In the genomic region with DNA sequence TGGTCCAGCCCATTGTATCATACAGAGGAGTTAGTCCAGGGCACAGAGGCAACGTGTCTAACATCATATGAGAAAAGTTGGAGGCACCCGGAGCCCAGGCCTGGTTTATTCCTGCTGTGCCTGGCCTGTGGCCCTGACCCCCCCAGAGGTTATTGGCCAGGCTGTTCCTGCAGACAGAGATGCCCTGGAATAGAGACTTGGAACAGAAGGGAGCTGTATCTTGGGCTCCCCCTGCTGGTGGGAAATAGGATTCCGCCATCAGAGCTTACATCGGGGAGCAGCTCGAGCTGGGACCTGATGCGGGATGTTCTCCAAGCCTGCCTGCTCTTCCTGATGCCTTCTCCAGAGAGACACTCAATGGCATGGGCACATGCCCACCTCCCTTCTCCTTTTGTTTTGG, we compare ENCODE assay signal across 8 mouse cellular contexts. TPM values are rescaled to one million over a fixed set of nuclear protein-coding genes. Genes with fewer than 3 reads are reported as not detected.
A peak's percentile ranks its signal among the peaks of the same experiment; 100 is the strongest.
DNase-seq lines count a peak whose midpoint lies in the region; ATAC-seq lines count a peak whose summit lies in the region.

No protein-coding gene starts in this region.

- H3K27me3 ChIP-seq in forebrain, embryonic 15.5 days, result peaks cover 9% of the 10 kb centered on the region

- no peak overlapping the region for H3K4me3 ChIP-seq in forebrain, embryonic 15.5 days

- 2% methylated on average over 6 of the region's 6 CpGs for WGBS in forebrain, embryonic 15.5 days

- H3K9ac ChIP-seq in forebrain, embryonic 15.5 days (replicated peaks), result no peak overlapping the region

- 0 out of 2 replicates have a peak, but pooled peaks have one; percentile 17 for ATAC-seq in forebrain, embryonic 15.5 days (replicated peaks)
- ATAC-seq in hematopoietic stem cell, adult 5-6 weeks (replicated peaks in 1 of 2; ENCODE audit: insufficient read depth in 1 of 2, low FRiP score in 2 of 2, low TSS enrichment in 1 of 2, low read depth in 1 of 2, poor library complexity in 2 of 2, severe bottlenecking in 2 of 2), result peak; percentile 53 to 58; a peak in 3 of 4 replicates

- no peaks in the 10 kb centered on the region for H3K9me3 ChIP-seq in forebrain, embryonic 15.5 days

- H3K4me1 ChIP-seq in forebrain, embryonic 15.5 days, result peaks cover 13% of the 10 kb centered on the region

- DNase-seq in Muller cell, postnatal 12 days (ENCODE audit: inconsistent ontology term), result peak; percentile 82
- peak; percentile 88 for DNase-seq in cerebellum, adult 11-12 months
- peak; percentile 84 to 93 for DNase-seq in layer of hippocampus, postnatal 25 days (ENCODE audit: extremely low spot score in 1 of 2, low spot score in 1 of 2)
- DNase-seq in lung, postnatal 14 days, result peak; percentile 91
- DNase-seq in right cerebral cortex, postnatal 14 days, result peak; percentile 85
- peak; percentile 84 for DNase-seq in urinary bladder, postnatal 25 days (ENCODE audit: low spot score)

- no peaks in the 10 kb centered on the region for H3K36me3 ChIP-seq in forebrain, embryonic 15.5 days

- H3K4me2 ChIP-seq in forebrain, embryonic 15.5 days (replicated peaks), result no peak overlapping the region

- no peak overlapping the region for H3K27ac ChIP-seq in forebrain, embryonic 15.5 days (replicated peaks)

RNA-seq across cellular contexts. Expression of a gene that starts 4.8 kb away (rescaled TPM):
- polyA plus RNA-seq in forebrain, embryonic 15.5 days (2015; fragmentation: Nextera tagmentation; extraction: Ambion mirVana), result 1.7 and 2.6 TPM in 2 replicates
- total RNA-seq in hematopoietic stem cell, adult 5-6 weeks (2017), result 16.1 and 22.8 TPM in 2 replicates
- 1 to 10 TPM; 6.3 to 7.6 TPM for total RNA-seq in layer of hippocampus, postnatal 25 days (2021)

RNA-seq across cellular contexts. Expression of a gene that starts 11.8 kb away (rescaled TPM):
- 64.1 and 64.8 TPM in 2 replicates for polyA plus RNA-seq in forebrain, embryonic 15.5 days (2015; fragmentation: Nextera tagmentation; extraction: Ambion mirVana)
- 20.0 and 37.1 TPM in 2 replicates for total RNA-seq in hematopoietic stem cell, adult 5-6 weeks (2017)
- total RNA-seq in layer of hippocampus, postnatal 25 days (2021), result 10 to 100 TPM; 82.6 to 99.8 TPM

RNA-seq across cellular contexts. Expression of a gene that starts 23.1 kb away (rescaled TPM):
- 7.2 and 8.1 TPM in 2 replicates for polyA plus RNA-seq in forebrain, embryonic 15.5 days (2015; fragmentation: Nextera tagmentation; extraction: Ambion mirVana)
- 5.3 and 5.4 TPM in 2 replicates for total RNA-seq in hematopoietic stem cell, adult 5-6 weeks (2017)
- 10 to 100 TPM; 19.7 to 21.7 TPM for total RNA-seq in layer of hippocampus, postnatal 25 days (2021)

RNA-seq across cellular contexts. Expression of a gene that starts 50.1 kb away (rescaled TPM):
- 0.54 and 0.78 TPM in 2 replicates for polyA plus RNA-seq in forebrain, embryonic 15.5 days (2015; fragmentation: Nextera tagmentation; extraction: Ambion mirVana)
- 0.20 TPM in 1 of 2 replicates, not detected in the other for total RNA-seq in hematopoietic stem cell, adult 5-6 weeks (2017)
- total RNA-seq in layer of hippocampus, postnatal 25 days (2021), result not detected
